Mouse (Mus musculus) liver, postnatal 0 days (tissue): ENCODE data around the gene Lhx9. TPM values are rescaled to one million over a fixed set of nuclear protein-coding genes. Genes with fewer than 3 reads are reported as not detected.

Source experiments
- ATAC-seq: fragments of 200-750 bp; cut with Nextera tagmentation; 2 replicates; pipeline ENCODE4 v1.8.0; 2017; ENCODE audit warnings: mild to moderate bottlenecking, moderate library complexity
- DNase-seq: peaks from one replicate; pipeline ENCODE4 v3.0.0-alpha.2; 2016
- H3K27ac ChIP-seq: fragments of 300-500 bp; sonication (generic); 2 replicates; pipeline ENCODE4 v1.5.1; 2014; ENCODE audit warnings: antibody characterized with exemption, moderate library complexity, mild to moderate bottlenecking, low read depth
- H3K27me3 ChIP-seq: fragments of 300-500 bp; sonication (generic); 2 replicates; pipeline ENCODE4 v1.6.1; 2014; ENCODE audit warnings: low read length, control low read depth, mixed read lengths; ENCODE audit not compliant: insufficient read depth
- H3K36me3 ChIP-seq: fragments of 300-500 bp; sonication (generic); replicated peaks from 2 replicates; pipeline ENCODE4 v1.6.1; 2014; ENCODE audit warnings: mild to moderate bottlenecking, control low read depth, low read length, moderate library complexity, mixed read lengths; ENCODE audit not compliant: insufficient read depth
- H3K4me1 ChIP-seq: fragments of 300-500 bp; sonication (generic); 2 replicates; pipeline ENCODE4 v1.6.1; 2014; ENCODE audit warnings: antibody characterized with exemption, mild to moderate bottlenecking, control low read depth; ENCODE audit not compliant: insufficient read depth
- H3K4me2 ChIP-seq: fragments of 300-500 bp; sonication (generic); 2 replicates; pipeline ENCODE4 v1.6.1; 2014; ENCODE audit warnings: low read depth, mild to moderate bottlenecking, low read length, moderate library complexity, mixed read lengths
- H3K4me3 ChIP-seq: fragments of 300-500 bp; sonication (generic); 2 replicates; pipeline ENCODE4 v1.5.1; 2014; ENCODE audit warnings: low read depth, low read length
- H3K9ac ChIP-seq: fragments of 300-500 bp; sonication (generic); replicated peaks from 2 replicates; pipeline ENCODE4 v1.6.1; 2014; ENCODE audit warnings: mild to moderate bottlenecking, moderate library complexity
- H3K9me3 ChIP-seq: fragments of 300-500 bp; sonication (generic); 2 replicates; pipeline ENCODE4 v1.6.1; 2016; ENCODE audit warnings: mild to moderate bottlenecking, control low read depth, low read length, mixed read lengths
- CTCF ChIP-seq: sonication (generic); IDR thresholded peaks from 2 replicates; pipeline ENCODE4 v1.5.1; 2016; ENCODE audit warnings: antibody characterized with exemption, low read depth
- EP300 ChIP-seq: IDR thresholded peaks from 2 replicates; pipeline ENCODE4 v1.6.1; 2016; ENCODE audit warnings: antibody characterized with exemption, low read depth, mild to moderate bottlenecking
- WGBS: fragments of 180-500 bp; shearing (Covaris S2); extraction: QIAGEN DNeasy Blood & Tissue Kit; methylation state at CpG from one replicate; pipeline ENCODE4 v1.1.7; 2014; ENCODE audit not compliant: insufficient replicate concordance; 5-methylcytosine and 5-hydroxymethylcytosine counted together
- polyA plus RNA-seq: library from polyadenylated mRNA; unstranded; fragments of >200 nt; fragmentation: Nextera tagmentation; extraction: Ambion mirVana; gene quantifications from 2 replicates; pipeline ENCODE4 v1.2.1, GENCODE M21; 2015

Lhx9 gene
- polyA plus RNA-seq, 1 experiment from 2014 or later = 0.04 TPM

- H3K36me3 ChIP-seq = no peaks in the 10 kb centered on the region
- no peak for DNase-seq
- no peak for TF ChIP-seq EP300
- H3K27ac ChIP-seq = no peak overlapping the region
- H3K9ac ChIP-seq = no peak overlapping the region
- ATAC-seq = no peak
- H3K4me2 ChIP-seq = peak overlapping the region; percentile 70; the same call in 1 of the 2 replicates
- no peaks in the 10 kb centered on the region for H3K9me3 ChIP-seq
- peak overlapping the region; percentile 36; the same call in 1 of the 2 replicates for H3K4me3 ChIP-seq
- 12% methylated on average over 3 of the region's 3 CpGs for WGBS
- peaks cover 25% of the 10 kb centered on the region for H3K4me1 ChIP-seq
- H3K27me3 ChIP-seq = peaks cover 97% of the 10 kb centered on the region
These were observed 4.2 kb downstream of the Lhx9 start for GRCm38 (mm10) chr1:138844166-138844565.

DNA sequence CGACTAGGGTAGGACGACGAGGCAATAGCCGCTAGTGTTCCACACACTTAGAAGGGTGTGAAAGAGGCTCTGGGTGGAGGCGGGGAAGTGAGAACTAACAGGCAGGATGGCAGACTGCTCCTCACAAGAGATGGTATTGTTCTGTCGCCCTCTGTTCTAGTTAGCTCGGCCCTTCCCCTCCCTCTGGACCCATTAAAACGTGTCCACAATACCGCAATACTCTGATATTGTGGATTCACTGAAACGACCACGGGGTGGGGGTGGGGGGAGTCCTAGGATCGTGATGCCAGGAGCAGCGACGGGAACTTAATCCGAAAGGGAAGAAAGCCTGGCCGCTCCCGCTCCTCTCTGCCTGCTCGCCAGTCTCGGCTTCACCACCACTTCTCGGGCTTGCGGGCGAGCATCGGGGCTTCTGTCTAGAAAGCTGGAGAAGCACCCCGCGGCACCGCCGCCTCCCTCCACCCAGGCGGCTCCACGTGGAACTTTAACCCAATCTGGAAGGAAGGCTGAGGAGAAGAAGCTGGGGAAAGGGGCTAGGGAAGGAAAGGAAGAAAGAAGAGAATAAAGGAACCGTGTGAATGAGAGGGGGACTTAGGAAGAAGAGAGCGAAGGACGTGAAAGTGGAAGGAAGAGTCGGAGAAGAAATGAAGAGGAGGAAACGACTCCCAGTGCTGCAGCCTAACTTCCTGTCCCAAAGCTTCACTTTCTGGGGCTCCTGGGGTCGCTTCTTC is 4.9 kb downstream of the Lhx9 start:
- DNase-seq (no peak), ATAC-seq (no peak)
- Histone ChIP-seq H3K4me3 (peak overlapping the region; percentile 36), H3K4me2 (peak overlapping the region; percentile 70), H3K27ac (no peak overlapping the region), H3K9me3 (no peaks in the 10 kb centered on the region), H3K36me3 (no peaks in the 10 kb centered on the region), H3K9ac (no peak overlapping the region; the same call in 1 of the 2 replicates), H3K4me1 (peaks cover 21% of the 10 kb centered on the region), H3K27me3 (peaks cover 97% of the 10 kb centered on the region)
- TF ChIP-seq CTCF = no peak
- no peak for TF ChIP-seq EP300
- 2% methylated on average over 34 of the region's 35 CpGs for WGBS

DNA sequence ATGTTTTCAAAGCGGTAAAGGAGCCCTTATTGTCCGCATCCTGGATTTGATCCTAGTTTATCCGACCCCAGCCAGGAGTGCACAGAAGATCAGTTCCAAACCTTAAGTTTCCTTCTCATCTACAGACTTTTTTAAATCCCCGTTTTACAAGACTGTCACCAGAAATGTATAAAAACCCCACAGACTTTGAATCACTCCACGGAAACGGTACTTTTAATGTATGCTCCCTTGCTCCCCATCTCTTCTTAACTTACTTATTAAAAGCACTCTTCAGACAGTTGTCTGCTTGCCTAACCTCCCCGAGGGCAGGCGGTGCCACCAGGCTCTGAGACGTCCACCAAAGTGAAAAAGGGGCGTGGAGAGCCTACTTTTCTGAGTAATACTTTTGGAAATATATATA is 5.6 kb downstream of the Lhx9 start:
- H3K27me3 ChIP-seq = peaks cover 97% of the 10 kb centered on the region
- H3K9me3 ChIP-seq = no peaks in the 10 kb centered on the region
- no peak overlapping the region for H3K27ac ChIP-seq
- H3K4me2 ChIP-seq = no peak overlapping the region
- H3K4me3 ChIP-seq = 0 out of 2 replicates have a peak overlapping the region, but pooled peaks have one; percentile 41
- TF ChIP-seq CTCF (no peak), EP300 (no peak)
- DNase-seq (no peak), ATAC-seq (no peak)
- no peak overlapping the region for H3K9ac ChIP-seq
- no peaks in the 10 kb centered on the region for H3K36me3 ChIP-seq
- 3% methylated on average over 10 of the region's 10 CpGs for WGBS
- peaks cover 17% of the 10 kb centered on the region for H3K4me1 ChIP-seq

DNA sequence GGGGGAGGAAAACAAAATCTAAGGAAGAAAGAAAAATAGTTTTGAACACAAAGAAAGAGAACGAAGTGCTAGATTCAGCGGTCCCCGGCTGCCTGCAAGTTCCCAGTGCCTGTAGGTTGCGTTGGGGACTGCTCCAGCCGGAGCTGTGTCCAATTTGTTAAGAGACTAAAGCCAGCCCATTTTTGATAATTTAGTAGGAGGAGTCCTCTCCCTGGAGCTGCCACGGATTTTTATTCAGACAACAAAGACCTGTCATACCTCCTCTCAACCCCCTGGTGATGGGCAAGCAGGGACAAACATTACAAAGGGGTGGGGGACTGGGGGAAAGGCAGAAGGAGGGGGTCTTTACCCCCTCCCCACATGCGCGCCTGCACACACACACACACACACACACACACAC is 6.1 kb downstream of the Lhx9 start:
- H3K4me1 ChIP-seq = peaks cover 15% of the 10 kb centered on the region
- peak overlapping the region; percentile 59 for H3K4me2 ChIP-seq
- no peak for ATAC-seq
- H3K4me3 ChIP-seq = peak overlapping the region; percentile 41; the same call in 1 of the 2 replicates
- H3K9me3 ChIP-seq = no peaks in the 10 kb centered on the region
- no peaks in the 10 kb centered on the region for H3K36me3 ChIP-seq
- no peak overlapping the region for H3K27ac ChIP-seq
- under 1% methylated on average over 8 of the region's 8 CpGs for WGBS
- DNase-seq = no peak
- TF ChIP-seq EP300 (no peak), CTCF (no peak)
- H3K27me3 ChIP-seq = peaks cover 98% of the 10 kb centered on the region
- H3K9ac ChIP-seq = no peak overlapping the region

DNA sequence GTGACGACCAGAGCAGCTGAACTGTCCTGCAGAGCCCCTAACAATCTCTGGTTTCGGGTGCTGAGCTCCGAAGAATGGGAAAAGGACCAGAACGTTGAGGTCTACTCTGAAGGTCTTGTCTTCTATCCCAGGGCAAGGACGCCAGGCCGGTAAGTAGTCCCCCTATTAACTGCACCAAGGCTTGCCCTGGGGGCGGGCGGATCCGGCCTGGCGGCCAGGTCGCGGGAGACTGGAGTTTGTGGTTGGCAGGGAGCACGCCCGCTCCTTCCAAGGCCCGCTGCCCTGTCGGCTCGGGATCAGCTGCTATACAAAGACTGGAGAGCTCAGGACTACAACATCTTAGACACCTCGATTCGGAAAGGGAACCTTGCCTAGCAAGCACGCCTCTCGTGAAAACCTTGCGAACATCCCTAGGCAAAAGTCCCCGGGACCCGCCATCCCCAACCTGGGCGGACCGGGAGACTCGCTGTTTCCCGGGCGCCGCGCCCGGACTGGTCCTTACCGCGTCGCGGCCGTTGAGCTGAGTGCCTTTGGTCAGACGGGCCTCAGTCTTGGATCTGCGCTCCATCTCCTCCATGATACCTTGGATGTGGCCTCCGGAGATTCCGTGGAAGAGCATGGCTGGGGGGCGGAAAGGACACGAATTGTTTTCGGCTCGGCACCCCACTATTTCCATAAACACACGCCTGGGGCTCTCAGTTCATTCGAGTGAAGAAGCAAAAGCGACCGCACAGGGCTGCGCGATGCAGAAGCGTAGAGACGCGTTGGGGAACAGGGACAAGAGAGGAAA is 6.9 kb downstream of the Lhx9 start:
- no peak overlapping the region for H3K27ac ChIP-seq
- H3K4me3 ChIP-seq = peak overlapping the region; percentile 41
- peaks cover 13% of the 10 kb centered on the region for H3K4me1 ChIP-seq
- H3K36me3 ChIP-seq = no peaks in the 10 kb centered on the region
- H3K9ac ChIP-seq = no peak overlapping the region
- DNase-seq = peak; percentile 45
- WGBS = 1% methylated on average over 54 of the region's 54 CpGs
- H3K27me3 ChIP-seq = peaks cover 100% of the 10 kb centered on the region
- ATAC-seq = no peak
- H3K4me2 ChIP-seq = peak overlapping the region; percentile 59
- no peak for TF ChIP-seq EP300
- no peak for TF ChIP-seq CTCF
- H3K9me3 ChIP-seq = no peaks in the 10 kb centered on the region

DNA sequence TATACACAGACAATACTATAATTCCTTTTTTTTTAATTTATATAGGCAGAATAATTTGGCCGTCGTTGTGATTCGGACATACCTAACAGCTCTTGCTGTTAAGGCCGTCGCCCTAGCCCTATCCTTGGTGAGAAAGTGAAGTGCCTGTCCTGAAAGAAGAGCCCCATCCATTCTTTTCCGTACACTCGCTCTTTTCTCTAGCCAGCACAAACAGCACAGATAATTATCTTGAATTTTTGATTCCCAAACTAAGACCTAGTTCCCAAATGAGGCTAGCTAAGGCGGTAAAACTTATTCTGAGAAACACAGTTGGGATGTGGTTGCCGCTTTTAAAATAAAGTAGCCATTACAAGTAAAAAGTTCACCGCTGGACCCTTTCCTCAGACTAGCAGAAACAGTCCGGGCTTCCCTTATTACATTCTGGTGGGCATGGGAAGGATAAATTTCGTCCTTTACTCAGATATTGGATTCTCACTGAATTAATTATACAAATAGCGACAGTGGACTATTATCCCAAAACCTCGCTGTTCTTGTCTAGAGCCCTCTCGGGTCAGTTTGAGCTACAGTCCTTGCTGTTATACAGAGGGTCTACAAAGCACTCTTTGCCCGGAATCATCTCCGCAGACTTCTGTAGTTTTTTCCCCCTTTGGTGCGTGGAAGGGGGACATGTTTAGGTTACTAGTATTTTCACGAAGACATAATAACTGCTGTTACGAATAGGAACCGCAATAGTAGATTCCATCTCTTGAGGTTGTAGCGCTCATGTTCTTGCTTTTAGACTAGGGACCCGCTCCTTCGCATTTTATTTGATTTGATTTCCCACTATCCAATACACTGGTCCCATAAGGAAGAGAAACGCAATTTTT is 7.7 kb downstream of the Lhx9 start:
- Histone ChIP-seq H3K9me3 (no peaks in the 10 kb centered on the region), H3K4me1 (peaks cover 13% of the 10 kb centered on the region), H3K4me2 (no peak overlapping the region), H3K36me3 (no peaks in the 10 kb centered on the region), H3K9ac (no peak overlapping the region), H3K4me3 (no peak overlapping the region), H3K27ac (no peak overlapping the region), H3K27me3 (peaks cover 99% of the 10 kb centered on the region)
- TF ChIP-seq CTCF (no peak), EP300 (no peak)
- 9% methylated on average over 25 of the region's 25 CpGs for WGBS
- DNase-seq (no peak), ATAC-seq (no peak)
